Mouse (Mus musculus) limb, embryonic 14.5 days (tissue): Measurements from ENCODE around the gene Zcwpw1. TPM values are rescaled to one million over a fixed set of nuclear protein-coding genes. Genes with fewer than 3 reads are reported as not detected.
"Not testable (repeated sequence)": the region's sequence is repeated elsewhere in the genome, so short reads cannot be mapped to it uniquely, and the experiment has no call there.

Experiments used
- ATAC-seq: fragments of 200-750 bp; cut with Nextera tagmentation; 2 replicates; pipeline ENCODE4 v1.8.0; 2017; ENCODE audit warnings: low read depth, moderate number of reproducible peaks, moderate TSS enrichment; ENCODE audit not compliant: low FRiP score
- DNase-seq: peaks from one replicate; pipeline ENCODE4 v3.0.0-alpha.2; 2015; ENCODE audit warnings: low spot score
- H3K27ac ChIP-seq: fragments of 300-500 bp; sonication (generic); replicated peaks from 2 replicates; pipeline ENCODE4 v1.5.1; 2014; ENCODE audit warnings: low read depth, mild to moderate bottlenecking, low read length, moderate library complexity, mixed read lengths
- H3K27me3 ChIP-seq: fragments of 300-500 bp; sonication (generic); 2 replicates; pipeline ENCODE4 v1.6.1; 2014; ENCODE audit warnings: low read length, mixed read lengths; ENCODE audit not compliant: control insufficient read depth, insufficient read depth
- H3K36me3 ChIP-seq: fragments of 300-500 bp; sonication (generic); 2 replicates; pipeline ENCODE4 v1.6.1; 2014; ENCODE audit warnings: mild to moderate bottlenecking, low read length, moderate library complexity, mixed read lengths; ENCODE audit not compliant: control insufficient read depth, insufficient read depth
- H3K4me1 ChIP-seq: fragments of 300-500 bp; sonication (generic); 2 replicates; pipeline ENCODE4 v1.6.1; 2014; ENCODE audit warnings: antibody characterized with exemption, low read length, mixed read lengths; ENCODE audit not compliant: control insufficient read depth, insufficient read depth
- H3K4me2 ChIP-seq: fragments of 300-500 bp; sonication (generic); replicated peaks from 2 replicates; pipeline ENCODE4 v1.6.1; 2014; ENCODE audit warnings: low read depth, mild to moderate bottlenecking, low read length, moderate library complexity; ENCODE audit not compliant: severe bottlenecking
- H3K4me3 ChIP-seq: fragments of 300-500 bp; sonication (generic); replicated peaks from 2 replicates; pipeline ENCODE4 v1.5.1; 2014; ENCODE audit warnings: low read length
- H3K9ac ChIP-seq: fragments of 300-500 bp; sonication (generic); 2 replicates; pipeline ENCODE4 v1.6.1; 2014; ENCODE audit warnings: mild to moderate bottlenecking, low read depth, low read length, moderate library complexity; ENCODE audit not compliant: severe bottlenecking
- H3K9me3 ChIP-seq: fragments of 300-500 bp; sonication (generic); 2 replicates; pipeline ENCODE4 v1.6.1; 2016; ENCODE audit warnings: low read length; ENCODE audit not compliant: control insufficient read depth
- POLR2A ChIP-seq: fragments of 200-500 bp; IDR thresholded peaks from 2 replicates; pipeline ENCODE4 v1.8.0; 2012; ENCODE audit warnings: inconsistent platforms, mild to moderate bottlenecking, moderate library complexity, borderline replicate concordance; ENCODE audit not compliant: insufficient read depth, insufficient read length; ENCODE audit errors: extremely low read depth
- WGBS: fragments of 180-500 bp; shearing (Covaris S2); extraction: QIAGEN DNeasy Blood & Tissue Kit; methylation state at CpG from one replicate; pipeline ENCODE4 v1.1.7; 2014; 5-methylcytosine and 5-hydroxymethylcytosine counted together
- polyA plus RNA-seq, 2 experiments: library from polyadenylated mRNA; depleted of rRNA in 1 of 2; stranded (reverse) in 1 of 2; unstranded in 1 of 2; fragments of >200 nt; fragmentation: Nextera tagmentation in 1 of 2; extraction: Ambion mirVana in 1 of 2; gene quantifications; 2 replicates each; pipeline versions ENCODE4 v1.2.1 to v1.2.3; 2012 to 2014

Zcwpw1 gene
- polyA plus RNA-seq, 2 experiments = 17.3 to 30.1 TPM

DNA sequence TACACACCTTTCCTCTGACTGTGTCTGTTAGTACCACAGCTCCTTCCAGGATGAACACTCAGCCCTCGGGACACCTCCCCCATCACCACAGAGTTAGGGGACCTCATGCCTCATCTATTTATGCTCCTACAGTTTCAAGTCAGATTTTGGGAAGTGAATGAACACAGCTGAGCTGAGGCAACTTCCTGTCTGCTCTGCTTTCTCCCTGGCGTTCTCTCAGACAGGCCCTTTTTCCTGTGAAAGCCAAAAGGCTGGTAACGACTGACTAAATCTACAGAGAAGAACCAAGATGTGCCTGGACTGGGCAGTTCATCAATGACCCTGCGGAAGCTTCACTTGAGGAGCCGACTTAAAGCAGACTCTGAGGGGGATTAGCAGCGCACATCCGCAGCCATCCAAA is 42.6 kb downstream of the Zcwpw1 start:
- ATAC-seq (no peak), DNase-seq (no peak)
- TF ChIP-seq POLR2A = no peak
- no peaks in the 10 kb centered on the region for H3K4me1 ChIP-seq
- 79% methylated on average over 7 of the region's 7 CpGs for WGBS
- H3K4me3 ChIP-seq = no peak overlapping the region
- H3K4me2 ChIP-seq = no peak overlapping the region
- no peaks in the 10 kb centered on the region for H3K27me3 ChIP-seq
- no peak overlapping the region for H3K9ac ChIP-seq
- H3K36me3 ChIP-seq = no peaks in the 10 kb centered on the region
- H3K9me3 ChIP-seq = no peaks in the 10 kb centered on the region
- no peak overlapping the region for H3K27ac ChIP-seq

DNA sequence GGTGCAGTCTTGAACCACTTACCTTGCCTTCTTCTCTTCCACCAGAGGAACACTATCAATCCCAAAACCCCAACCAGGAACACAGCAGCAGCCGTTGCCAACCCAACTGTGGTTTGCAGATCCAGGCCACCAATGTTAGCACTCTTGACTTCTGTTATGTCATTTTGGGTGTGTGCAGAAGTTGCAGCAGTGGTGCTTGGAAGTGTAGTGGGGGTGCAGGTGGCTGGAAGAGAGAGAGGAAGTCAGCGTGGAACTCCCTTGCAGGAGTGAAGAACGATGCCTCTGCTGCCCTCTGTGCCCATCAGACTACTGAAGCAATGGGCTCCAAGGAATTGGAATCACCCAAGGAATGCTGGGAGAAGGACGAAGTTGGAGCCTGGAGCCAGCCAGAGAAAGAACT is 43.5 kb downstream of the Zcwpw1 start:
- H3K4me2 ChIP-seq = no peak overlapping the region
- no peak overlapping the region for H3K4me3 ChIP-seq
- H3K9me3 ChIP-seq = no peaks in the 10 kb centered on the region
- no peak overlapping the region for H3K9ac ChIP-seq
- no peak overlapping the region for H3K27ac ChIP-seq
- no peak for ATAC-seq
- no peaks in the 10 kb centered on the region for H3K27me3 ChIP-seq
- no peaks in the 10 kb centered on the region for H3K4me1 ChIP-seq
- DNase-seq = no peak
- no peak for TF ChIP-seq POLR2A
- WGBS = 85% methylated on average over 4 of the region's 4 CpGs
- no peaks in the 10 kb centered on the region for H3K36me3 ChIP-seq

DNA sequence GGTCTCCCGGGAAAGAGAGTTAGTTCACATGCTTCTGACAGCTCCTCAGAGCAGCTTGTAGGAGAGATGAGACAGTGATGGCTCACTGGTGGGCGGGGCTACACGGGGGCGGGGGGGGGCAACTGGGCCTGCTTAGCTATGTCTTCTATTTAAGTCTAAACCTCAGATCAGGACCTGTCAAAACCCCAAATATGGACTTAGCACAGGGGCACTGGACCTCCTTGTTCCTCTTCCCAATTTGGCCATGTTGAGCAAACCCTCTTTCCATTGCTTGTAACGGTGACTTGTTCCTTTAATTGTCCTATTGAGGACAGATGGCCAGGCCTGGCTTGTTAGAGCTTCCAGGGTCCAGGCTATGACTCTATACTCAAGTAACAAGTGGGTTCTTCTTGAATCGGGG is 43.9 kb downstream of the Zcwpw1 start:
- Histone ChIP-seq H3K27me3 (no peaks in the 10 kb centered on the region), H3K9me3 (no peaks in the 10 kb centered on the region), H3K4me2 (no peak overlapping the region), H3K9ac (no peak overlapping the region), H3K4me1 (no peaks in the 10 kb centered on the region), H3K4me3 (no peak overlapping the region), H3K27ac (no peak overlapping the region), H3K36me3 (no peaks in the 10 kb centered on the region)
- ATAC-seq = no peak
- 74% methylated on average over 6 of the region's 6 CpGs for WGBS
- no peak for DNase-seq
- no peak for TF ChIP-seq POLR2A

DNA sequence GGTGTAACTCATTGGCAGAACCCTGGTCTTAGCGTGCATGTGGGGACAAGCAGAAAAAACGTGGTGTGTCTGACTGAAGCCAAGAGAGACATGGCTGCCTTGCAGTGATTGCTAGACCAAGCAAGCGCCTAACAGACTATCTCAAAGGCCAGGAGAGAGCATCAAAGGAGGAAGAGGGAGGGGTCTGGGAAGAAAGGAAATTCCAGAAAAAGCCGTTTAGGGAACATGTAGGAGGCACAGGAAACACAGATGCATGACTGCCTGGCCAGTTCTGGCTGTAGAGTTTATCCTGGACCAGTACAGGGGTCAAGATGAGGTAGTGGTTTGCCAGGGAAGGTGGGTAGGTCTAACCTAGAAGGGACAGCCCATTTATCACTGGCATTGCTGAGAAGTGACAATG is 45.9 kb downstream of the Zcwpw1 start:
- no peaks in the 10 kb centered on the region for H3K36me3 ChIP-seq
- ATAC-seq (no peak), DNase-seq (no peak)
- no peak overlapping the region for H3K4me2 ChIP-seq
- no peak for TF ChIP-seq POLR2A
- H3K27ac ChIP-seq = no peak overlapping the region
- H3K9ac ChIP-seq = no peak overlapping the region
- no peaks in the 10 kb centered on the region for H3K27me3 ChIP-seq
- H3K4me1 ChIP-seq = no peaks in the 10 kb centered on the region
- WGBS = 54% methylated on average over 4 of the region's 4 CpGs
- H3K4me3 ChIP-seq = no peak overlapping the region
- H3K9me3 ChIP-seq = no peaks in the 10 kb centered on the region

DNA sequence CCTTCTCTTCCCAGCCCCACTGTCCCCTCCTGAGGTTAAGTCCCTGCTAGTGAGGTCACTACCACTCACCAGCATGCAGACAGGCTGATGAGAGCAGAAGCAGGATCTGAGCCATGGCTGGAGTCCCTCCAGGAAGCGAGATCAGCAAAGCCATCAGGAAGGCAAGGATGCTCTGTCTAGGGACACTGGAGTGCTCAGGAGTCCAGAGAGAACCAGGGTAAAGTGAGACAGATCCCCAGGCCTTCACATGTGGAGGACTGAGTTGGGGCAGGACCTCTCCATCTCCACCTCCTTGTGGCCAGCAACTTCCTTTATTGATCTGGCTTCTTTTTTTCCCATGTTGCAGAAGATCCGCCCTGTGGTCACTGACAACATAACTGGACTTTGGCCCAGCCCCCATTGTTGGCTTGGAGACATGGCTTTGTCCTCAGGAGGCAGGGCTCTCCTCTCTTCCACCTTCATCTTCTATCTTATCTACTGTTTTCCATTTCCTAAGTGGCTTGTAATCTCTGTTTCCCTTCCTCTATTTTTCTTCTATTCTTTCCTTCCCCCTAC is 48.4 kb downstream of the Zcwpw1 start, which contains the start of gene Pilra:
Gene Pilra, minus strand, starts transcription at position 316 of the 555 bp plus-strand sequence.
- DNase-seq, H3K4me3 ChIP-seq, H3K27me3 ChIP-seq, H3K4me2 ChIP-seq, H3K9me3 ChIP-seq, H3K9ac ChIP-seq, H3K36me3 ChIP-seq, H3K27ac ChIP-seq, H3K4me1 ChIP-seq, ATAC-seq: not testable (repeated sequence)
- WGBS = 50% methylated on average over 1 of the region's 2 CpGs

DNA sequence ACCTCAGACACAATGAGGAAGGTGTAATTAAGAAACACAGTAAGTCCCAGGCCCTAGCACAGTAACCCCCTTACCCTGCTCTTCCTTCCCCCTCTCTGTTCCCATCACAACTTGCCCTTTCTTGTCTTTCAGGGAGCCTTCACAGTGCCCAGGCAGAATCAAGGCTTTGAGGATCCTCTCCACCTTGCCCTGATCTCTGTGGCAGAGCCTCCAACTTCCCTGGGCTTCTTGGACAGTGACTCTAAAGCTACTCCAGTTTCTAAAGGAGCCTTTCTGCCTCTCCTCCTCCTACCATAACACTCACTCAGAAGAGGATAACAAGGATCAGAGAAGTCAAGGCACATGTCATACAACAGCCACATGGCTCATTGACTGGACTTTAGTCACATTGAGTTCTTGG is 49.0 kb downstream of the Zcwpw1 start:
- no peak overlapping the region for H3K27ac ChIP-seq
- no peaks in the 10 kb centered on the region for H3K4me1 ChIP-seq
- H3K9me3 ChIP-seq = no peaks in the 10 kb centered on the region
- H3K27me3 ChIP-seq = no peaks in the 10 kb centered on the region
- no peaks in the 10 kb centered on the region for H3K36me3 ChIP-seq
- no peak overlapping the region for H3K9ac ChIP-seq
- no peak overlapping the region for H3K4me3 ChIP-seq
- no peak overlapping the region for H3K4me2 ChIP-seq
- DNase-seq = no peak
- ATAC-seq = no peak
- no peak for TF ChIP-seq POLR2A

DNA sequence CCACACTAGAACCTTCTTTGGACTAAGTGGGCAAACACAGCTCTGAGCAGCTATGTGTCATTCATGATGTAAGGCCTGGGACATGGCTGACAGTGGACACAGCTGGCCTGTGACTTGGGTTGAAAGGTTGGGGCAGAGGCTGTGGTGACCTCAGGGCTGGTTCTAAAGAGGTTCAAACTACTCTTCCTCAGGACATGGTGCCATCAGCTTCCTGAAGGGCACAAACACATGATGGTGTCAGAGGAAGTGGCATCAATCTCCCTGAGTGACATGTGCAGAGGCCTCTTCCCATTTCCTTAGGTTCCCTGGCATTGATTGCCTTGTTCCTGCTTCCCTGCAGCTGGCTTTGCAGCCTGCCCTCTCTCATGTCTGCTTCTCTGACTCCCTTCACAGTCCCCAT is 49.5 kb downstream of the Zcwpw1 start:
- not testable (repeated sequence) for H3K36me3 ChIP-seq, ATAC-seq, H3K9me3 ChIP-seq, DNase-seq, H3K4me1 ChIP-seq, H3K27ac ChIP-seq, H3K9ac ChIP-seq, H3K4me3 ChIP-seq, H3K27me3 ChIP-seq, H3K4me2 ChIP-seq

DNA sequence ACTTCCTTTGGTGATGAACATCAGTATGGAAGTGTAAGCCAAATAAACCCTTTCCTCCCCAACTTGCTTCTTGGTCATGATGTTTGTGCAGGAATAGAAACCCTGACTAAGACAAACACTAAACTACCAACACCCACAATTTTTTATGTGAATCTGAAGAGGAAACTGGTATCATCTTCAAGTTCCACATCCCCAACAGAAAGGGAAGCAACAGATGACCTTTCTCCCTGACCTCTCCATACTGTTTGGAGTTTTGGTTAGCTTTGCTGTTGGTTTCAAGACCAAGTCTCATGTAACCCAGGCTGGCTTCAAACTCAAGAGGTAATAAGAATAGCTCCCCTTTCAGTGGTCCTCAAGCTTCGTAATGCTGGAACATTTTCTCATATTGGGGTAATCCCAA is 62.7 kb downstream of the Zcwpw1 start:
- not testable (repeated sequence) for H3K4me1 ChIP-seq, H3K27ac ChIP-seq, DNase-seq, H3K9me3 ChIP-seq, H3K9ac ChIP-seq, ATAC-seq, H3K4me3 ChIP-seq, H3K4me2 ChIP-seq, H3K36me3 ChIP-seq, H3K27me3 ChIP-seq
- 79% methylated on average over 1 of the region's 1 CpGs for WGBS
